ENCODE assay signal across 16 mouse cellular contexts in genomic region chrX:77190863-77191262, GRCm38 (mm10).
A peak's percentile ranks its signal among the peaks of the same experiment; 100 is the strongest.
DNase-seq lines count a peak whose midpoint lies in the region; ATAC-seq lines count a peak whose summit lies in the region.
"Had no signal": no experiment of that assay in that cellular context is flagged by ENCODE, and none has a peak within 500 bp of the region (broad histone marks: within the 10 kb centered on the region; RNA-seq: fewer than 3 reads in every experiment).

No protein-coding gene starts in this region.

- 46% methylated on average over 1 of the region's 1 CpGs for WGBS in forebrain, embryonic 14.5 days
- 63% methylated on average over 1 of the region's 1 CpGs for WGBS in forebrain, embryonic 13.5 days

- H3K4me2 ChIP-seq in forebrain, embryonic 14.5 days (ENCODE audit: low read length) = no peak overlapping the region
- no peak overlapping the region for H3K4me2 ChIP-seq in forebrain, embryonic 13.5 days
- H3K4me2 ChIP-seq: hindbrain, embryonic 14.5 days; neural tube, embryonic 13.5 days had no signal

- intact Hi-C loops in left cerebral cortex, postnatal 25 days (cut with DNase I) = no loop called here

- ATAC-seq in forebrain, embryonic 14.5 days = no peak
- no peak for ATAC-seq in forebrain, embryonic 13.5 days
- ATAC-seq: intestine, postnatal 0 days; lung, postnatal 0 days had no signal

- no peak overlapping the region for H3K9ac ChIP-seq in forebrain, embryonic 14.5 days (ENCODE audit: low read length)
- no peak overlapping the region for H3K9ac ChIP-seq in forebrain, embryonic 13.5 days
- H3K9ac ChIP-seq: hindbrain, embryonic 14.5 days; liver, embryonic 14.5 days; neural tube, embryonic 13.5 days had no signal

- H3K4me1 ChIP-seq in forebrain, embryonic 14.5 days (ENCODE audit: control insufficient read depth, insufficient read depth, low read length) = no peaks in the 10 kb centered on the region
- H3K4me1 ChIP-seq in forebrain, embryonic 13.5 days = no peaks in the 10 kb centered on the region
- H3K4me1 ChIP-seq: neural tube, embryonic 13.5 days had no signal

- H3K27ac ChIP-seq in forebrain, embryonic 14.5 days (ENCODE audit: low read depth, low read length) = no peak overlapping the region
- no peak overlapping the region for H3K27ac ChIP-seq in forebrain, embryonic 13.5 days
- H3K27ac ChIP-seq: hindbrain, embryonic 14.5 days; liver, embryonic 14.5 days; neural tube, embryonic 13.5 days had no signal

- no peaks in the 10 kb centered on the region for H3K36me3 ChIP-seq in forebrain, embryonic 14.5 days (ENCODE audit: control insufficient read depth, insufficient read depth, low read length)
- no peaks in the 10 kb centered on the region for H3K36me3 ChIP-seq in forebrain, embryonic 13.5 days (ENCODE audit: poor library complexity, severe bottlenecking)
- H3K36me3 ChIP-seq: neural tube, embryonic 13.5 days had no signal

- no peaks in the 10 kb centered on the region for H3K27me3 ChIP-seq in forebrain, embryonic 14.5 days (replicated peaks; ENCODE audit: control insufficient read depth, insufficient read depth, low read length)
- H3K27me3 ChIP-seq in forebrain, embryonic 13.5 days = no peaks in the 10 kb centered on the region
- H3K27me3 ChIP-seq: neural tube, embryonic 13.5 days had no signal

- DNase-seq in forebrain, embryonic 14.5 days (ENCODE audit: low spot score) = peak; percentile 14
- DNase-seq in left cerebral cortex, postnatal 25 days (ENCODE audit: low spot score in 2 of 2) = peak; percentile 1 to 14
- no peak for DNase-seq in left cerebral cortex, adult 11 months (ENCODE audit: low spot score)
- peak; percentile 3 for DNase-seq in R1 (ENCODE audit: low read depth, low spot score)
- DNase-seq in fibroblast of lung, adult 2 months (ENCODE audit: low read depth) = peak; percentile 10
- DNase-seq in kidney, adult 18-20 months = no peak
- DNase-seq in spleen, adult 18-20 months = no peak
- DNase-seq: cerebellum, adult 9-10 months; heart, postnatal 10 days; kidney, postnatal 10 days had no signal

- H3K9me3 ChIP-seq in forebrain, embryonic 14.5 days (replicated peaks; ENCODE audit: control insufficient read depth, low read length) = no peaks in the 10 kb centered on the region
- H3K9me3 ChIP-seq in forebrain, embryonic 13.5 days (replicated peaks) = no peaks in the 10 kb centered on the region
- H3K9me3 ChIP-seq: neural tube, embryonic 13.5 days had no signal

- H3K4me3 ChIP-seq in forebrain, embryonic 14.5 days (ENCODE audit: low read depth, low read length) = no peak overlapping the region
- no peak overlapping the region for H3K4me3 ChIP-seq in forebrain, embryonic 13.5 days
- H3K4me3 ChIP-seq: neural tube, embryonic 13.5 days had no signal

Comparison
In these comparisons a context has a peak if more than half of its experiments do, and no peak if none do; other contexts are left out.
1. DNase-seq: peak in forebrain, embryonic 14.5 days (single experiment), left cerebral cortex, postnatal 25 days (2 of 2), R1 (single experiment) and fibroblast of lung, adult 2 months (single experiment); none in left cerebral cortex, adult 11 months (single experiment), kidney, adult 18-20 months (single experiment) and spleen, adult 18-20 months (0 of 2).